Mouse (Mus musculus) midbrain, embryonic 11.5 days (tissue): ENCODE results near the gene Twf2. TPM values are rescaled to one million over a fixed set of nuclear protein-coding genes. Genes with fewer than 3 reads are reported as not detected.

Source experiments
- ATAC-seq: fragments of 200-750 bp; cut with Nextera tagmentation; 2 replicates; pipeline ENCODE4 v1.8.0; 2017; ENCODE audit warnings: moderate TSS enrichment, moderate library complexity; ENCODE audit not compliant: low FRiP score
- DNase-seq: peaks from one replicate; pipeline ENCODE4 v3.0.0; 2015; ENCODE audit warnings: low spot score; ENCODE audit errors: missing footprints
- H3K27ac ChIP-seq: fragments of 300-500 bp; sonication (generic); 2 replicates; pipeline ENCODE4 v1.5.1; 2014; ENCODE audit warnings: low read depth, low read length
- H3K27me3 ChIP-seq: fragments of 300-500 bp; sonication (generic); 2 replicates; pipeline ENCODE4 v1.6.1; 2014; ENCODE audit warnings: mild to moderate bottlenecking, low read length, moderate library complexity, mixed read lengths; ENCODE audit not compliant: control insufficient read depth, insufficient read depth
- H3K36me3 ChIP-seq: fragments of 300-500 bp; sonication (generic); 2 replicates; pipeline ENCODE4 v1.6.1; 2014; ENCODE audit warnings: mild to moderate bottlenecking, low read length, moderate library complexity, mixed read lengths; ENCODE audit not compliant: control insufficient read depth, insufficient read depth
- H3K4me1 ChIP-seq: fragments of 300-500 bp; sonication (generic); 2 replicates; pipeline ENCODE4 v1.6.1; 2014; ENCODE audit warnings: low read length; ENCODE audit not compliant: control insufficient read depth, insufficient read depth
- H3K4me2 ChIP-seq: fragments of 300-500 bp; sonication (generic); 2 replicates; pipeline ENCODE4 v1.6.1; 2014; ENCODE audit warnings: mild to moderate bottlenecking, moderate library complexity
- H3K4me3 ChIP-seq: fragments of 300-500 bp; sonication (generic); 2 replicates; pipeline ENCODE4 v1.5.1; 2014; ENCODE audit warnings: low read depth, low read length
- H3K9ac ChIP-seq: fragments of 300-500 bp; sonication (generic); 2 replicates; pipeline ENCODE4 v1.6.1; 2014; ENCODE audit warnings: low read length
- H3K9me3 ChIP-seq: fragments of 300-500 bp; sonication (generic); 2 replicates; pipeline ENCODE4 v1.6.1; 2016; ENCODE audit warnings: low read length; ENCODE audit not compliant: control insufficient read depth
- WGBS: fragments of 180-500 bp; shearing (Covaris S2); extraction: QIAGEN DNeasy Blood & Tissue Kit; methylation state at CpG from one replicate; pipeline ENCODE4 v1.1.7; 2014; 5-methylcytosine and 5-hydroxymethylcytosine counted together
- polyA plus RNA-seq: library from polyadenylated mRNA; unstranded; fragments of >200 nt; fragmentation: Nextera tagmentation; extraction: Ambion mirVana; gene quantifications from 2 replicates; pipeline ENCODE4 v1.2.1, GENCODE M21; 2014

Twf2 gene
- polyA plus RNA-seq, 1 experiment from 2014 or later, result 61.4 TPM

DNA sequence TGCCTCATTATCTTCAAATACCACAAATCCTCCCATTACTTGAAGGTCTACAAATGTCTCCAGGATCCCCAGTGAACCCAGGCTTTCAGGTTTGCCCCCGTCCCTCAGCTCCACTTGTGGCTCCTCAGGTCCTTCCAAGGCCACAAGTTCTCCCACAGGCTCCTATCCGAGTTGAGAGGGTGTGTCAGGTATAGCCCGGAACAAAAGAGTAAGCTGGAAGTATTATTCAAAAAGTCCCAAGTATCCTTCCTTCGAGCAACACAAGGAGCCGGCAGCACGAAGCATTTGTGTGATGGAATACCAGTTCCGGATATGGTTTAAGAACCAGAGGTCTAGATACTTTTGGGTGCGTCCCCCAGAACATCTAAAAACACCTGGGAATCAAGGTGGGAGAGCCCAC lies 10.9 kb upstream of the Twf2 start:
- DNase-seq (no peak), ATAC-seq (no peak)
- Histone ChIP-seq H3K4me1 (peaks cover 4% of the 10 kb centered on the region; the same call in 1 of the 2 replicates), H3K4me2 (no peak overlapping the region), H3K4me3 (no peak overlapping the region), H3K36me3 (peaks cover 37% of the 10 kb centered on the region), H3K27ac (no peak overlapping the region), H3K9ac (no peak overlapping the region), H3K27me3 (no peaks in the 10 kb centered on the region), H3K9me3 (no peaks in the 10 kb centered on the region)
- whole genome bisulfite sequencing, result 94% methylated on average over 8 of the region's 8 CpGs

DNA sequence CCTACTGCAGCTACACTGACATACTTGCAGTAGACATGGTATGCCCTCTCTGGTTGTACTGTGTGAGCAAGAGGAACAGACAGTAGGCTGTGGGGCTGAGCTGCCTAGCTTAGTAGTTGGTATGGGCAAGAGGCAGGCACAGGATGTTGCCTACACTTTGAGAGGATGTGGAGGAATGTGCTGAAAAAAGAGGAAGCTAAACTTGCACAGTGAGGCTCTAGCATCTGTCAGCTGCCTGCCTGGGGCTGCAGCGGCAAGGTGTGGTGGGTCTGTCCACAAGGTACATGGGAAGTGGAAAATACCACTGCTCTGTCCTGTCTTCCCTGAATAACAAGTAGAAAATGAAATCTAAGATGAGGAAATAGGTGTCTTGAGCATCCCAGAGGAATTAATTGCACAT lies 9.9 kb upstream of the Twf2 start:
- ATAC-seq (no peak), DNase-seq (no peak)
- Histone ChIP-seq H3K9me3 (no peaks in the 10 kb centered on the region), H3K4me2 (no peak overlapping the region), H3K9ac (no peak overlapping the region), H3K4me1 (peaks cover 4% of the 10 kb centered on the region), H3K27me3 (no peaks in the 10 kb centered on the region), H3K27ac (no peak overlapping the region), H3K4me3 (no peak overlapping the region), H3K36me3 (peaks cover 29% of the 10 kb centered on the region)
- WGBS, result 82% methylated on average over 1 of the region's 1 CpGs

DNA sequence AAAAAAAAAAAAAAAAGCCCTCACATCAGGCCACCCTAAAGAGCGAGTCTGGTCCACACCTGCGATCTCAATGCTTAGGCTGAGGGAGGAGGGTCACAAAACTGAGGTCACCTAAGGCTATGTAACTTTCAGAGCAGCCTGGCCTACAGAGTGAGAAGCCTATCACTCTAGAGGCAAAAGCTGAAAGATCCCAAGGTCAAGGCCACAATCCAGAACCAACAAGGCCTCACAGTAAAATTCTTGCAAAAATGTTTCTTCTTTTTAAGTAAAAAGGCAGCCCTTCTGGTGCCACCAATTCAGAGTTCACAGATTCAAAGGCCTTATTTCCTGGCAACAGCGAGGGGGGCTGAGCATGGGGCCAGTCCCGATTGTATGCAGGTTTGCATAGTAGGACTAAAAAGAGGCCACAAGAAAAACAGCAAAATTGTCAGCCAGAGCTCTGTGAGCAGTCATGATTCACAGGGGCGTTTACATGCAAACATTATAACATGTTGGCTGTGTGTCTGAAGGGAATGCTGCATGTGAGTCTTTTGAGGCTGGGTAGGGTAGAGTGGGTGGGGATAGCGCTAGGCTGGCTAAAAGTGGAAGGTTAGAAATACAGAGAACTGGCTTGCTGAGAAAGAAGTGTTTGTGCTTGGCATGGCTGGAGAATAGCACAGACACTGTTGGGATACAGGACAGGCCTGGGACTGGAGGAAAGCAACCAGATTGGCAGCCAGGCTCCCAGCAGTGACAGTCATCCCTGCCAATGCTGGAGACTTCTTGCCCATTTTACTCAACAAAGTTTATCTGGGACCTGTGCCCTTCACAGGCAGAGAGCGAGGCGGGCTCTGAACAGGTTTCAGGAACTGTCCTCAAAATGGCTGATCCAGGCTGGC lies 8.7 kb upstream of the Twf2 start:
- ATAC-seq, result no peak
- peaks cover 11% of the 10 kb centered on the region for H3K4me1 ChIP-seq
- H3K4me2 ChIP-seq, result no peak overlapping the region
- WGBS, result 92% methylated on average over 8 of the region's 8 CpGs
- no peaks in the 10 kb centered on the region for H3K9me3 ChIP-seq
- H3K4me3 ChIP-seq, result no peak overlapping the region
- H3K9ac ChIP-seq, result no peak overlapping the region
- H3K27me3 ChIP-seq, result no peaks in the 10 kb centered on the region
- DNase-seq, result no peak
- no peak overlapping the region for H3K27ac ChIP-seq
- H3K36me3 ChIP-seq, result peaks cover 19% of the 10 kb centered on the region

DNA sequence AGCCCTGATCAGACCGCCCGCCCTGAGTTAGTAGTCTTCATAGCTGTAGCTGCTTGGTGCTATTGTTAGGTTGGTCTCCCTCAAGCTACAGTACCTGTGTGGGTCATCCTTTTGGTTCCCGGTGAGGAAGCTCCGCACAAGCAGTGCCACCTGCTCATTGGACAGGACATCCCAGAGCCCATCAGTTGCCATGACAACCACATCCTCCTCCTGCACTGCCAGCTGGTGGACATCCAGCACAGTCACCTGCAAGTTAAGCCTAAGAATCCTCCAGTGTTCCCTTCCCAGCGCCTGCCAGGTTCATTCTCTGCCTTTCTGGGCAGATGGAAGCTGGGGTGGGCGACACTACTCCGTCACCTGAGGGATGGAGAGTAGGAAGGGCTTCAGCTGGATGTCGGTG lies 7.2 kb upstream of the Twf2 start:
- peak overlapping the region; percentile 20; the same call in 1 of the 2 replicates for H3K27ac ChIP-seq
- no peak overlapping the region for H3K4me3 ChIP-seq
- H3K36me3 ChIP-seq, result peaks cover 9% of the 10 kb centered on the region; the same call in 1 of the 2 replicates

DNA sequence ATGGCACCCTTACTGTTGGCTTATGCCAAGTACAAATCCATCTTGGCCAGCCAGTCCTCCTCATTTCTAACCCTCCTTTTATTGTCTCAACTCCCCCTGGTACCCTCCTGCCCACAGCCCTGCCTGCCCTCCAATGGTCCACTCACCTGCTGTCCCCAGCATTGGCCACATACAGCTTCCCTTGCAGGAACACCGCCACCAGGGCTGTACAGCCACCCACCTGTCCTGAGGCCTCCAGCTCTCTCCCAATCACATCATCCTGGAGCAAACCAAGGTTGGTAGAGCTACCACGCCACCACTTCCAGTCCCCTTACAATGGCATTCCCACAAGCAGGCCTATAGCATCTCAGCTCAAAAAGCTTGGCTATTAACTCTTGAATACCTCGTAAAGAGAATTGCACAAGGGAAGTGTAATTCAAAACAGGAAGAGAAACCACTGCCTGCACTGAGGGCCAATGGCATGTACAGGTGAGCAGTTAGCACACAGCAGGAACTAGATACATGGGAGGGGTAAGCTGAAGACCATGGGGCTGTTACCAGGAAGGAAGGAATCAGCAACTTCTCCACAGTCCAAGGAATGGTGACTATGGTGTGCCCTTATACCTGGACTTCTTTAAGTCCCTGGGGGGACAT lies 5.7 kb upstream of the Twf2 start:
- DNase-seq (no peak), ATAC-seq (no peak)
- no peak overlapping the region for H3K4me2 ChIP-seq
- H3K27me3 ChIP-seq, result no peaks in the 10 kb centered on the region
- 0 out of 2 replicates have a peak, but pooled peaks cover 5% of the 10 kb centered on the region for H3K36me3 ChIP-seq
- H3K4me3 ChIP-seq, result no peak overlapping the region
- WGBS, result 89% methylated on average over 3 of the region's 3 CpGs
- H3K27ac ChIP-seq, result no peak overlapping the region
- peaks cover 16% of the 10 kb centered on the region for H3K4me1 ChIP-seq
- H3K9ac ChIP-seq, result no peak overlapping the region
- H3K9me3 ChIP-seq, result no peaks in the 10 kb centered on the region

More for the DNA sequence above, 7.2 kb upstream of the Twf2 start:
- Histone ChIP-seq H3K4me1 (peaks cover 16% of the 10 kb centered on the region), H3K9ac (no peak overlapping the region), H3K9me3 (no peaks in the 10 kb centered on the region), H3K4me2 (no peak overlapping the region), H3K27me3 (no peaks in the 10 kb centered on the region)
- WGBS, result 86% methylated on average over 8 of the region's 8 CpGs
- DNase-seq, result no peak
- ATAC-seq, result no peak

DNA sequence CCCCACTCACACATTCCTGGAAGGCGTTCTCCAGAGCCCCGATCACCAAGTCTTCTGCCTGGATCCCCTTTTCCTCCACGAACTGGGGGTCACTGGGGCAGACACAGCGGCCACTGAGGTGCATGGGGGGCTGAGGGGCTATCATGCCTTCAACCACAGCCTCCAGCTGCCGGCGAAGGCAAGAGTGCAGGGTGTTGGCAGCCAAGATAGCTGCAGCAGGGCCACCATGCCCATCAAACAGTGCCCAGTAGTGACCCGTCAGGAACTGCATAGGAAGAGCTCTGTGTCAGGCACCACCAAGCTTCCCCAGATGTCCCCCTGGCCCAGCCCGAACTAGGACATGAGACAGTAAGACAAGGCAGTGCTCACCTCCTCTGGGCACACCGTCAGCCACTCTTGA lies 5.2 kb upstream of the Twf2 start:
- ATAC-seq, result no peak
- H3K27me3 ChIP-seq, result no peaks in the 10 kb centered on the region
- no peak overlapping the region for H3K4me3 ChIP-seq
- no peaks in the 10 kb centered on the region for H3K9me3 ChIP-seq
- 92% methylated on average over 9 of the region's 9 CpGs for WGBS
- 0 out of 2 replicates have a peak, but pooled peaks cover 3% of the 10 kb centered on the region for H3K36me3 ChIP-seq
- H3K27ac ChIP-seq, result no peak overlapping the region
- H3K4me2 ChIP-seq, result no peak overlapping the region
- no peak overlapping the region for H3K9ac ChIP-seq
- DNase-seq, result no peak
- H3K4me1 ChIP-seq, result peaks cover 18% of the 10 kb centered on the region

DNA sequence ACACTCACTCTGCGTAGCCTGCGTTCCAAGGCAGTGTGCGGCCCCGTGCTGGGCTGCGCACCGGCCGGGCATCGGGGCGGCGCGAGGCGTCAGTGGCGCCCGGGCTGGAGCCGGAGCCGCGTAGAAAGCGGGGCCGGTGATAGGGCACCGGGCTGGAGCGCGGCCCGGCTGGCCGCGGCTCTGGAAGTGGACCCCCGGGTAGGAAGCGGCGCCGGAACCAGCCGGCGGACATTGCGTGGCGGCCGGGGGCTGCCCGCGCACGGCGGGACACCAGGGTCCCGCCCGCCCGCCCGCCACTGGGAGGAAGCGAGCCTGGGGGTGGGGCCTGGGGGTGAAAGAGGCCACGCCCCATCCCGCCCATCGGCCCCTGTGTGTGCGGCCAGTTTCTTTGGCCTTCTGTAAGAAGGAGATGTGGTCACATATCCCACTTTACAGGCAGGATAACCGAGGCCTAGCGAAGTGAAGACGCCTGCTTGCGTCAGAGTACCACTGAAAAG lies 3.9 kb upstream of the Twf2 start:
- peak overlapping the region; percentile 44 for H3K4me2 ChIP-seq
- H3K4me1 ChIP-seq, result peaks cover 25% of the 10 kb centered on the region
- no peak overlapping the region for H3K27ac ChIP-seq
- H3K4me3 ChIP-seq, result peak overlapping the region; percentile 55
- ATAC-seq (peak; percentile 66), DNase-seq (peak; percentile 94)
- H3K9ac ChIP-seq, result peak overlapping the region; percentile 75
- H3K9me3 ChIP-seq, result no peaks in the 10 kb centered on the region
- WGBS, result under 1% methylated on average over 45 of the region's 51 CpGs
- H3K27me3 ChIP-seq, result no peaks in the 10 kb centered on the region
- 0 out of 2 replicates have a peak, but pooled peaks cover 3% of the 10 kb centered on the region for H3K36me3 ChIP-seq

DNA sequence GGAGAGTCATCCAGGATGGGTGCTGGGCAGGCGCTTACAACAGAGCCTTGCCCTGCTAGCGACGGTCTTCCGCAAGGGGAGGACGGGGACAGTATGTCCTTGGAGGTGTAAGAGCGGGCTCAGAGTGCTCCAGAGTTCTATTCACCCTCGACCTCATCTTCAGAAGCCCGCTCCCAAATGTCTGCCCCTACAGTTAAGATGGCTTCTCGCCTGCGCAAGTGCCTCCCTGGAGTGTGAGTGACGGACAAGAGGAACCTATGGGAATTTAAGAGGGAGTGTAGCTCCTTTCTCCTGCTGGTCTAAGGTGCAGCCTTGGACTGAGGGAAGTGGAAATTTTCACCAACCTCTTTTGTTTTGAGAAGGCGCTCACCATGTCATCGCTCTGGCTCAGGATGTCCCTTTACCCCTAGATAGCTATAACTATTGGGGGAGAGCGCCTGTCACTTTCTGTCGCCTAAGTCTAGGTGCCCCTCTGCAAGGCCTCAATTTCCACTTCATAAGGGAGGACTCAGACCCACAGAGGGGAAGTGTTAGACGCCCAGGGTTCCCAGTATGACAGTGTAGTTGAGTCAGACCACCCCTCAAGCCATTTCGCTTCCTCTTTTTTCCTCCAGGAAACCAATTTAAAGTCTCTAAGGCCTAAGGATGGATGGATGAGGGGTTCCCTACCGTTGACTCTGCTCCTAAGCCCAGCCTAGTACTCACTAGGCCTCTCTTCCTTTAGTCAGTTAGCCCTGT lies 3.2 kb upstream of the Twf2 start, which contains the start of gene Ppm1m:
Gene Ppm1m, minus strand, starts transcription at position 212 of the 738 bp plus-strand sequence.
- ATAC-seq, result no peak; the same call in 1 of the 2 replicates
- WGBS, result 40% methylated on average over 18 of the region's 18 CpGs
- Histone ChIP-seq H3K4me1 (peaks cover 26% of the 10 kb centered on the region), H3K27ac (no peak within 1 kb of the TSS), H3K9me3 (no peaks in the 10 kb centered on the region), H3K4me3 (peak within 1 kb of the TSS; percentile 55), H3K27me3 (no peaks in the 10 kb centered on the region), H3K36me3 (0 out of 2 replicates have a peak, but pooled peaks cover 3% of the 10 kb centered on the region), H3K4me2 (peak within 1 kb of the TSS; percentile 44), H3K9ac (peak within 1 kb of the TSS; percentile 75)
- DNase-seq, result no peak
